Mouse (Mus musculus): ENCODE measurements at regions not wholly inside any gene's neighbourhood (a gene's known extent, or its start where the extent isn't known, plus 50 kb on each side); places are given as distances from the start of the nearest gene placed in this dataset.

GRCm38 (mm10) chr2:51497896-51498295 lies 129.4 kb upstream of the Tas2r134 start:
- DNase-seq (no peak), ATAC-seq (no peak)
- 73% methylated on average over 2 of the region's 2 CpGs for WGBS (ENCODE audit: insufficient replicate concordance)
- Histone ChIP-seq H3K9ac (replicated peaks) (no peak overlapping the region), H3K27me3 (ENCODE audit: insufficient read depth, low read length) (no peaks in the 10 kb centered on the region), H3K27ac (ENCODE audit: low read depth) (no peak overlapping the region), H3K4me1 (ENCODE audit: insufficient read depth) (no peaks in the 10 kb centered on the region), H3K4me3 (ENCODE audit: low read depth, low read length) (no peak overlapping the region), H3K9me3 (ENCODE audit: low read length) (no peaks in the 10 kb centered on the region), H3K36me3 (replicated peaks; ENCODE audit: insufficient read depth, low read length) (no peaks in the 10 kb centered on the region), H3K4me2 (ENCODE audit: low read depth, low read length) (no peak overlapping the region)
- no peak for TF ChIP-seq EP300 (IDR thresholded peaks at IDR 0.05; ENCODE audit: low read depth)

DNA sequence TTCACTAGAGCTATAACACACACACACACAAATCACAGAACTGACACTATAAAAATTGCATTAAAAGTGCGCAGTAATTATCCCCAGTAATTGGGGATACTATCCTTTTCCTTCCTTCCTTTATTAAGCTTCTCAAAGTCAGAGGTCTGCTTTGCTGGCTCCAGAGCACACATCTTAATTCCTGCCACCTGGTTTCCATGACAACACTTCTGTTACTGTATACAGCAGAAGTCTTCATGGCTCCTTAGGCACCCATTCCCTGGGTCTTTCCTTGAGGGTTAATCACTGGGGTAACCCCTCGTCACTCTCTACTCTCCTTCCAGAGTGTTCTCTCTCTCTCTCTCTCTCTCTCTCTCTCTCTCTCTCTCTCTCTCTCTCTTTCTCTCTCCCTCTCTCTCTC lies 153.6 kb upstream of the Tas2r134 start:
- no peaks in the 10 kb centered on the region for H3K4me1 ChIP-seq (ENCODE audit: insufficient read depth)
- no peak overlapping the region for H3K4me3 ChIP-seq (ENCODE audit: low read depth, low read length)
- WGBS (ENCODE audit: insufficient replicate concordance): 85% methylated on average over 2 of the region's 2 CpGs
- no peak overlapping the region for H3K9ac ChIP-seq (replicated peaks)
- H3K9me3 ChIP-seq (ENCODE audit: low read length): no peaks in the 10 kb centered on the region
- no peak overlapping the region for H3K4me2 ChIP-seq (ENCODE audit: low read depth, low read length)
- no peaks in the 10 kb centered on the region for H3K36me3 ChIP-seq (replicated peaks; ENCODE audit: insufficient read depth, low read length)
- ATAC-seq (no peak), DNase-seq (no peak)
- H3K27me3 ChIP-seq (ENCODE audit: insufficient read depth, low read length): no peaks in the 10 kb centered on the region
- no peak overlapping the region for H3K27ac ChIP-seq (ENCODE audit: low read depth)
- TF ChIP-seq EP300 (IDR thresholded peaks at IDR 0.05; ENCODE audit: low read depth): no peak
- TF ChIP-seq CTCF (IDR thresholded peaks at IDR 0.05; ENCODE audit: low read depth): no peak

- Histone ChIP-seq H3K36me3 (replicated peaks; ENCODE audit: insufficient read depth, low read length) (no peaks in the 10 kb centered on the region), H3K9me3 (ENCODE audit: low read length) (no peaks in the 10 kb centered on the region), H3K4me2 (ENCODE audit: low read depth, low read length) (no peak overlapping the region), H3K4me1 (ENCODE audit: insufficient read depth) (no peaks in the 10 kb centered on the region), H3K4me3 (ENCODE audit: low read depth, low read length) (no peak overlapping the region), H3K27ac (ENCODE audit: low read depth) (no peak overlapping the region), H3K27me3 (ENCODE audit: insufficient read depth, low read length) (no peaks in the 10 kb centered on the region), H3K9ac (replicated peaks) (no peak overlapping the region)
- no peak for DNase-seq
- WGBS (ENCODE audit: insufficient replicate concordance): 57% methylated on average over 7 of the region's 7 CpGs
- TF ChIP-seq EP300 (IDR thresholded peaks at IDR 0.05; ENCODE audit: low read depth) (no peak), CTCF (IDR thresholded peaks at IDR 0.05; ENCODE audit: low read depth) (no peak)
- ATAC-seq: no peak
Observed at GRCm38 (mm10) chr2:51467027-51467694, 160.2 kb upstream of the Tas2r134 start.

DNA sequence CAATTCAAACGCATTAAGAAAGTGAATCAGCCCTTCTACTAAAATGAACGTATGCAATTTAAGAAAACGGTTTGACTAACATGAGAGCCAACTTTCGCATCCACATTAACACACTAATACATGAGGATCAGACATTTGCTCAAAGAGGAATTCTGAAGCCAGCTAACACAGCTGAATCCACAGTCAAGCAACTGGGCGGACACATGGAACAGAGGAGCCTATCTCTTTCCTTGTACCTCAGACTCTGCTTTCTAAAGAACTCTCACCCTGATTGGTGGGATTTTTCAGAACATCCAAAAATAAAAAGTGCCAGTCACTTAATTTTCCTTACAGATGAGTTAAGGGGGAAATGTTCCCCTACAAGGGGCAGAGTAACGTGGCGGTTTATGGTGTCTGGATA lies 161.3 kb upstream of the Tas2r134 start:
- H3K27me3 ChIP-seq (ENCODE audit: insufficient read depth, low read length): no peaks in the 10 kb centered on the region
- no peaks in the 10 kb centered on the region for H3K9me3 ChIP-seq (ENCODE audit: low read length)
- TF ChIP-seq CTCF (IDR thresholded peaks at IDR 0.05; ENCODE audit: low read depth) (no peak), EP300 (IDR thresholded peaks at IDR 0.05; ENCODE audit: low read depth) (no peak)
- H3K9ac ChIP-seq (replicated peaks): no peak overlapping the region
- H3K4me2 ChIP-seq (ENCODE audit: low read depth, low read length): no peak overlapping the region
- H3K27ac ChIP-seq (ENCODE audit: low read depth): no peak overlapping the region
- no peak for DNase-seq
- WGBS (ENCODE audit: insufficient replicate concordance): 81% methylated on average over 7 of the region's 7 CpGs
- no peaks in the 10 kb centered on the region for H3K36me3 ChIP-seq (replicated peaks; ENCODE audit: insufficient read depth, low read length)
- H3K4me1 ChIP-seq (ENCODE audit: insufficient read depth): no peaks in the 10 kb centered on the region
- ATAC-seq: no peak
- no peak overlapping the region for H3K4me3 ChIP-seq (ENCODE audit: low read depth, low read length)

- 69% methylated on average over 7 of the region's 7 CpGs for WGBS (ENCODE audit: insufficient replicate concordance)
- no peak overlapping the region for H3K4me3 ChIP-seq (ENCODE audit: low read depth, low read length)
- ATAC-seq (no peak), DNase-seq (no peak)
- no peak overlapping the region for H3K9ac ChIP-seq (replicated peaks)
- no peaks in the 10 kb centered on the region for H3K27me3 ChIP-seq (ENCODE audit: insufficient read depth, low read length)
- TF ChIP-seq CTCF (IDR thresholded peaks at IDR 0.05; ENCODE audit: low read depth): no peak
- no peak for TF ChIP-seq EP300 (IDR thresholded peaks at IDR 0.05; ENCODE audit: low read depth)
- no peaks in the 10 kb centered on the region for H3K4me1 ChIP-seq (ENCODE audit: insufficient read depth)
- no peaks in the 10 kb centered on the region for H3K9me3 ChIP-seq (ENCODE audit: low read length)
- H3K4me2 ChIP-seq (ENCODE audit: low read depth, low read length): no peak overlapping the region
- H3K27ac ChIP-seq (ENCODE audit: low read depth): no peak overlapping the region
- H3K36me3 ChIP-seq (replicated peaks; ENCODE audit: insufficient read depth, low read length): no peaks in the 10 kb centered on the region
Observed at GRCm38 (mm10) chr2:51465576-51465975, 161.7 kb upstream of the Tas2r134 start.

GRCm38 (mm10) chr2:51464356-51464755 lies 163.0 kb upstream of the Tas2r134 start:
- Histone ChIP-seq H3K4me3 (ENCODE audit: low read depth, low read length) (no peak overlapping the region), H3K9me3 (ENCODE audit: low read length) (no peaks in the 10 kb centered on the region), H3K4me1 (ENCODE audit: insufficient read depth) (no peaks in the 10 kb centered on the region), H3K27ac (ENCODE audit: low read depth) (no peak overlapping the region), H3K27me3 (ENCODE audit: insufficient read depth, low read length) (no peaks in the 10 kb centered on the region), H3K9ac (replicated peaks) (no peak overlapping the region), H3K36me3 (replicated peaks; ENCODE audit: insufficient read depth, low read length) (no peaks in the 10 kb centered on the region), H3K4me2 (ENCODE audit: low read depth, low read length) (no peak overlapping the region)
- DNase-seq (no peak), ATAC-seq (no peak)
- 71% methylated on average over 2 of the region's 2 CpGs for WGBS (ENCODE audit: insufficient replicate concordance)
- TF ChIP-seq CTCF (IDR thresholded peaks at IDR 0.05; ENCODE audit: low read depth): no peak
- no peak for TF ChIP-seq EP300 (IDR thresholded peaks at IDR 0.05; ENCODE audit: low read depth)

DNA sequence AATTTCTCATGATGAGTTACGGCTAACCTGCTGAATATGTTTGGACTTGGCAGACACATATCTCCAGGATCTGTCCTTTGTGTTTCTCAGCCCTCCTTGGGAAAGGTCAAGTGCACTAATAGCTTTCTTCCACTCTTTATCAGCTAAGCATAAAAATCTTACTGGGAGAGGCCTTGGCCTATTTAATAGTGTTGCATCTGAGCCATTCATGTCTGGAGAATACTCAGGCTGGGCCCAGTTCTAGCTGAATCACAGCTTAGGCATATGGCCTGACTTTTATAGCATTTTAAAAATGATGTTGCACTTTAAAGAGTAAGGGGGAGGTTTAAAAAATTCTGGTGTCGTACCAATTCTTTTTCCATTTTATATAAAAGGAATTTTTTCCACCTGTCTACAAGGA lies 166.4 kb upstream of the Tas2r134 start:
- Histone ChIP-seq H3K27me3 (ENCODE audit: insufficient read depth, low read length) (no peaks in the 10 kb centered on the region), H3K4me2 (ENCODE audit: low read depth, low read length) (no peak overlapping the region), H3K9me3 (ENCODE audit: low read length) (no peaks in the 10 kb centered on the region), H3K36me3 (replicated peaks; ENCODE audit: insufficient read depth, low read length) (no peaks in the 10 kb centered on the region), H3K4me3 (ENCODE audit: low read depth, low read length) (no peak overlapping the region), H3K4me1 (ENCODE audit: insufficient read depth) (no peaks in the 10 kb centered on the region), H3K9ac (replicated peaks) (no peak overlapping the region), H3K27ac (ENCODE audit: low read depth) (no peak overlapping the region)
- DNase-seq (no peak), ATAC-seq (no peak)
- WGBS (ENCODE audit: insufficient replicate concordance): 79% methylated on average over 2 of the region's 2 CpGs
- TF ChIP-seq EP300 (IDR thresholded peaks at IDR 0.05; ENCODE audit: low read depth): no peak
- TF ChIP-seq CTCF (IDR thresholded peaks at IDR 0.05; ENCODE audit: low read depth): no peak

Measured in liver, postnatal 0 days (tissue).